Mouse (Mus musculus) hindbrain, embryonic 11.5 days (tissue): ENCODE results near the gene Ica1. TPM values are rescaled to one million over a fixed set of nuclear protein-coding genes. Genes with fewer than 3 reads are reported as not detected.

Experiments
- ATAC-seq: fragments of 200-750 bp; cut with Nextera tagmentation; 2 replicates; pipeline ENCODE4 v1.8.0; 2017; ENCODE audit warnings: mild to moderate bottlenecking, moderate TSS enrichment, moderate library complexity; ENCODE audit not compliant: low FRiP score
- DNase-seq: peaks from one replicate; pipeline ENCODE4 v3.0.0-alpha.2; 2015; ENCODE audit warnings: low spot score
- H3K27ac ChIP-seq: fragments of 300-500 bp; sonication (generic); 2 replicates; pipeline ENCODE4 v1.5.1; 2014; ENCODE audit warnings: mild to moderate bottlenecking, low read depth, low read length
- H3K27me3 ChIP-seq: fragments of 300-500 bp; sonication (generic); 2 replicates; pipeline ENCODE4 v1.6.1; 2014; ENCODE audit warnings: mild to moderate bottlenecking, low read length, moderate library complexity, mixed read lengths; ENCODE audit not compliant: control insufficient read depth, insufficient read depth
- H3K36me3 ChIP-seq: fragments of 300-500 bp; sonication (generic); 2 replicates; pipeline ENCODE4 v1.6.1; 2014; ENCODE audit warnings: mild to moderate bottlenecking, low read length, moderate library complexity, mixed read lengths; ENCODE audit not compliant: control insufficient read depth, insufficient read depth
- H3K4me1 ChIP-seq: fragments of 300-500 bp; sonication (generic); replicated peaks from 2 replicates; pipeline ENCODE4 v1.6.1; 2014; ENCODE audit warnings: low read length, mixed read lengths; ENCODE audit not compliant: control insufficient read depth, insufficient read depth
- H3K4me2 ChIP-seq: fragments of 300-500 bp; sonication (generic); replicated peaks from 2 replicates; pipeline ENCODE4 v1.6.1; 2014; ENCODE audit warnings: mild to moderate bottlenecking, low read depth, low read length
- H3K4me3 ChIP-seq: fragments of 300-500 bp; sonication (generic); 2 replicates; pipeline ENCODE4 v1.5.1; 2014; ENCODE audit warnings: low read depth, low read length
- H3K9ac ChIP-seq: fragments of 300-500 bp; sonication (generic); 2 replicates; pipeline ENCODE4 v1.6.1; 2014; ENCODE audit warnings: low read depth, low read length
- H3K9me3 ChIP-seq: fragments of 300-500 bp; sonication (generic); 2 replicates; pipeline ENCODE4 v1.6.1; 2016; ENCODE audit warnings: low read length; ENCODE audit not compliant: control insufficient read depth
- WGBS: fragments of 180-500 bp; shearing (Covaris S2); extraction: QIAGEN DNeasy Blood & Tissue Kit; methylation state at CpG from one replicate; pipeline ENCODE4 v1.1.7; 2014; 5-methylcytosine and 5-hydroxymethylcytosine counted together
- polyA plus RNA-seq: library from polyadenylated mRNA; unstranded; fragments of >200 nt; fragmentation: Nextera tagmentation; extraction: Ambion mirVana; gene quantifications from 2 replicates; pipeline ENCODE4 v1.2.1, GENCODE M21; 2014

Gene Ica1
- polyA plus RNA-seq, 1 experiment from 2014 or later = 23.3 TPM

DNA sequence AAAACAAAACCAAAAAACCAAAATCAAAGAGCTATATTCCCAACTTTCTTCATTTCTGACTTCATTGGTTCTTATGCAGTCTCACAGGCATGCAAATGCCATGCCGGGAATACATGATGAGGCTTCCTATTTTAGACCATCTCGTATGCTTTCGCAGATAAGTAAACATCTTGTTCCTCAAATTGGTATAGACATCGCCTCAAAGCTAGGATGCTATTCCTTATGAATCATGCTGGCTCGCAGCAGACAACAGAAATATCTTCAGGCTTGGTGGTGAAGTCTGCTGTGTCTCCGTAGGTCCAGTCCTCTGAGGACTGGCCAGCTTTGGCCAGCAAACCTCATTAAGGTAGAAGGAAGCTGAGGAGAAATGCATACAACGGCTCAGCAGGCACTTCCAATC is 60.3 kb downstream of the Ica1 start:
- Histone ChIP-seq H3K4me3 (no peak overlapping the region), H3K36me3 (no peaks in the 10 kb centered on the region), H3K27me3 (no peaks in the 10 kb centered on the region), H3K4me2 (no peak overlapping the region), H3K9me3 (no peaks in the 10 kb centered on the region), H3K4me1 (no peaks in the 10 kb centered on the region), H3K27ac (no peak overlapping the region), H3K9ac (no peak overlapping the region)
- no peak for DNase-seq
- WGBS = 91% methylated on average over 7 of the region's 7 CpGs
- ATAC-seq = no peak

DNA sequence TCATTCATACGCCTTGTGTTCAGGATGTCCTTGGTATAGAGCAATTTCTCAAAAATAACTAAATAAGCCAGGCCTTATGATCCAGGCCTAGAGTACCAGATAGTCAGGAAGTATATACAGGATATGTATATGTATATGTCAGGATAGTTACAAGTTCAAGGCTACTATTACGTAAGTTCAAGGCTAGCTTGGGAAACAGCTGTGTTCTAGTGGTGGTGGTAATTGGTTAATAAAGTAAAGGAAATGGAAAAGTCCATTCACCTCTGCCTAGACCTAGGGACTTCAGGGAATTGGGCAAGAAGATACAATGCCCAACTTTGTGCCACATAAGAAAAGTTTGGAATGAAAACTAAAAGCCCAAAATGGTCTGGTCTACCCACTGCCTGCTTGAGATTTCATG is 61.7 kb downstream of the Ica1 start:
- DNase-seq (no peak), ATAC-seq (no peak)
- no peak overlapping the region for H3K9ac ChIP-seq
- 93% methylated on average over 2 of the region's 2 CpGs for WGBS
- H3K27ac ChIP-seq = no peak overlapping the region
- H3K9me3 ChIP-seq = no peaks in the 10 kb centered on the region
- no peaks in the 10 kb centered on the region for H3K36me3 ChIP-seq
- no peak overlapping the region for H3K4me2 ChIP-seq
- no peaks in the 10 kb centered on the region for H3K27me3 ChIP-seq
- no peaks in the 10 kb centered on the region for H3K4me1 ChIP-seq
- no peak overlapping the region for H3K4me3 ChIP-seq

DNA sequence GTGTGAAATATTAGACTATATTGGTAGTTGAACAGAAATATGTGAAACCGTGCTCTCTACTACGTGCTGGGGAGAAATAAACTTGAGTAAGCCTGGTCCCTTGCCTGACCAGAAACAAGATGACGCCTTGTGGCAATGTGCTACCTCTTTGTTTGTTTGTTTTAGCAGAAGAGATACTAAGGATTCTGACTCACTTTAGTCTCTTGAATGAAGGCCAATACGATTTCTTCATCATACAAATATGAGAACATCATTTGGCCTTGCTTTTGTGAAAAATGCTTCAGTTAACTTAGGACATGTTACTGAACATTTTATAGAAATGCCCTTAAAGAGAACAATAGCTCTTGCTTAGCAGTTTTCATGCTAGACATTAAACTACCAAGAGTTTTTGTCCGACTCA is 67.0 kb downstream of the Ica1 start:
- H3K4me1 ChIP-seq = no peaks in the 10 kb centered on the region

DNA sequence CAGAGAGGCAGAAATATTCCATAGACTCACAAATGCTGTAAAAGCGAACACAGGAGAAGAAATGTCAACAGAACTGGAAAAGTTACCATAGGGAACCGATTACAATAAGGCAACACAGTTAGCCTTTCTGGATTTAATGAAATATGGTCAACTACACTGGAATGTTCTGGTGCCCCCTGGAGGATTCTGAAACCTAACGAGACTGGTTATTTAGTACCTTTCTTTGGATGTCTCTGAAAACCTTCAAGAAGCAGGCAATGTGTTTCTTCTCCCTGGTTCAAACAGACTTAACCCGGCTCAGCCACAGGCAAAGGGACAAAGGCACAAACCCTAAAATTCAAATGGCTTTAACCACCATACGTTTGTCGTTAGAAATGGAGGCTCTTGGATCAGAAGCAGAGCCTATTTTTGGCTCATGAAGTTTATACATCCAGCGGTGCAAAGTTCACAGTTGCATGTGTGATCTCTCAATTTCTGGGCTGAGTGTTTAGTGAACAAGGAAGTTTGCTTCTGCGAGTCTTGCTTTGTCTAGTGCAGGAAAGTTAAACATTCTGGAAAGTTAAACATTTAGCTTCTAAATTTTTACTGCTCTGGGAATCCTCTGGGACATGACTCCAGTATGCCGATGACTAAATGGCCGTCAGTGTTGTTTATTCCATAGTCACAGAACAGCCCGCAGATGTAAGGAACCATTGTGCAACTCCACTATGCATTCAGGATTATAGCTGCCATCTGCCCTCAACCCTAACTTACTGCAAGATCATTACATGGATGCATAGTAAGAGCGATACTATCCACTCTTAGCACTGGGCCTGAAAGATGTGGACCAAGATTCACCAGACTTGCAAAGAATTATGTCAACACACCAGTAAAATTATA is 83.4 kb downstream of the Ica1 start:
- H3K9me3 ChIP-seq = no peaks in the 10 kb centered on the region
- H3K27me3 ChIP-seq = no peaks in the 10 kb centered on the region
- no peak for ATAC-seq
- peaks cover 3% of the 10 kb centered on the region; the same call in 1 of the 2 replicates for H3K4me1 ChIP-seq
- H3K4me2 ChIP-seq = no peak overlapping the region
- no peak overlapping the region for H3K9ac ChIP-seq
- H3K27ac ChIP-seq = no peak overlapping the region; the same call in 1 of the 2 replicates
- 73% methylated on average over 12 of the region's 12 CpGs for WGBS
- peak; percentile 29 for DNase-seq
- no peak overlapping the region for H3K4me3 ChIP-seq
- no peaks in the 10 kb centered on the region for H3K36me3 ChIP-seq

More for the DNA sequence above, 67.0 kb downstream of the Ica1 start:
- Histone ChIP-seq H3K27me3 (no peaks in the 10 kb centered on the region), H3K4me3 (no peak overlapping the region), H3K36me3 (no peaks in the 10 kb centered on the region), H3K4me2 (no peak overlapping the region), H3K9ac (no peak overlapping the region), H3K9me3 (no peaks in the 10 kb centered on the region), H3K27ac (no peak overlapping the region)
- no peak for DNase-seq
- no peak for ATAC-seq
- 87% methylated on average over 5 of the region's 5 CpGs for WGBS

DNA sequence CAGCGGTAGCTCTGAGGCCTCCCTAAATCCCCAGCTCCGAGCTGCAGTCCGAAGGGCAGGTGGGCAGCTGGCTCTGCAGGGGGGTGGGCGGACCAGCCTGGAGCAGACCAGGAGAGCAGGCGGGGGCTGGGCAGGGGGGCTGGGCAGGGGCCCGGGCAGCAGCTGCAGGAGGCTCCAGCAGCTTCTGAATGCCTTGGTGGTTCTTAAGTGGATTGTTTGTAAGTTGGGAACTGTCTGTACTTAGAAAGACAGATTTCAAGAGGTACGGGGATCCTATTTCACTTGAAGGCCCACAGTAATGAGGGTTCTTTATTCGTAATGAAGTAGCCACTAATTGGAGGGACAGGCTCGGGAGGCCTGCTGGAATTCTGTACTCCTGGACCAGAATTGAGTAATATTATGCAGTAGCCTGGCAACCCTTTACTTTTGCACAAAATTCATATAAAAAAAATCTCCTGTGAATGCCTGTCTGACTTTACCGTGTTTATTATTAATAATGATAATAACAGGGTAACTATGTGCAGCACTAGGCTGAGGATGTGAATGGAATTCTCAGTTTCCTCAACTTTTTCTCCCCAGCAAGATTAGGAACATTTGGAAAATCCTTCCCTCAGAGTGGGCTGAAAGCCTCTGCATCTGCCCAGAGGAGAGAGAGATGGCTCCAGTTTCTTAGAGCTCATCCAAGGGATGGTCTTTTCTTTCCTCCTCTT is 84.2 kb downstream of the Ica1 start:
- ATAC-seq = peak; percentile 92
- Histone ChIP-seq H3K27me3 (no peaks in the 10 kb centered on the region), H3K4me1 (peaks cover 3% of the 10 kb centered on the region; the same call in 1 of the 2 replicates), H3K9me3 (no peaks in the 10 kb centered on the region), H3K36me3 (no peaks in the 10 kb centered on the region), H3K4me3 (no peak overlapping the region), H3K4me2 (no peak overlapping the region), H3K9ac (no peak overlapping the region), H3K27ac (peak overlapping the region; percentile 42; the same call in 1 of the 2 replicates)
- WGBS = 15% methylated on average over 10 of the region's 10 CpGs
- peak; percentile 25 for DNase-seq

DNA sequence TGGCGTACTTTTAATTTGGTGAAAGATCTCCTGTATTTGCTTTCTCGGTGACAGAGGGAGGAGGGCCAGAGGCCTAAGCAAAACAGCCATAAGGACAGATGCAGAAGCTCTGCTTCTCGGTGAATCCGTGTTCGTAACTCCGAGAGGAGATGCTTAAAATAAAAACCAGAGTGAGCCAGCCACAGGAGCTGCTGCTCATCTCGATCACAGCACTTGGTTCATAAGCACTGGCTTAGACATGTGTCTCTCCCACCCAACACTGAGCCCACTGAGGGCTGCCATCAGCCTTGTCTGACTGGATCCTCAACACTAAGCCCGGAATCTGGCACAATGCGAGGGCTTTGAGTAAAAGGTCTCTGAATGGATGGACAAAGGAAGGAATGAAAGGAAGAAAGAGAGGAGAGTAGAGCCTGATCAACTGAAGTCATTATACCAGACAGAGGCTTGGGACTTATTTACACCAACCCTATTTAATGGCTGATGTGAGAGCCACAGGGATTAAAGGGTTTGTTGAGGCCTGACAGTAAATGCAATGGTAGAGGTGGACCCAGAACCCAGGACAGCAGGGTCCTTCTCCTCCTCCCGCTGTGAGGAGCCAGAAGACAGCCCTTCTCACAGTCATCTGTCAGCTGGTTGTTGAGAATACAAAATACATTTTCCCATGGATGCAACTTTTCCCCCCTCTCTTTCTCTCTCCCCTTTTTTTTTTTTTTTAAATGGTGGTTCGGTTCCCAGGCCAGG is 85.0 kb downstream of the Ica1 start:
- 42% methylated on average over 11 of the region's 11 CpGs for WGBS
- Histone ChIP-seq H3K27ac (peak overlapping the region; percentile 42; the same call in 1 of the 2 replicates), H3K27me3 (no peaks in the 10 kb centered on the region), H3K4me1 (peaks cover 3% of the 10 kb centered on the region; the same call in 1 of the 2 replicates), H3K9ac (0 out of 2 replicates have a peak overlapping the region, but pooled peaks have one; percentile 15), H3K36me3 (no peaks in the 10 kb centered on the region), H3K4me3 (no peak overlapping the region), H3K9me3 (no peaks in the 10 kb centered on the region), H3K4me2 (no peak overlapping the region)
- ATAC-seq (peak; percentile 48), DNase-seq (peak; percentile 7)

DNA sequence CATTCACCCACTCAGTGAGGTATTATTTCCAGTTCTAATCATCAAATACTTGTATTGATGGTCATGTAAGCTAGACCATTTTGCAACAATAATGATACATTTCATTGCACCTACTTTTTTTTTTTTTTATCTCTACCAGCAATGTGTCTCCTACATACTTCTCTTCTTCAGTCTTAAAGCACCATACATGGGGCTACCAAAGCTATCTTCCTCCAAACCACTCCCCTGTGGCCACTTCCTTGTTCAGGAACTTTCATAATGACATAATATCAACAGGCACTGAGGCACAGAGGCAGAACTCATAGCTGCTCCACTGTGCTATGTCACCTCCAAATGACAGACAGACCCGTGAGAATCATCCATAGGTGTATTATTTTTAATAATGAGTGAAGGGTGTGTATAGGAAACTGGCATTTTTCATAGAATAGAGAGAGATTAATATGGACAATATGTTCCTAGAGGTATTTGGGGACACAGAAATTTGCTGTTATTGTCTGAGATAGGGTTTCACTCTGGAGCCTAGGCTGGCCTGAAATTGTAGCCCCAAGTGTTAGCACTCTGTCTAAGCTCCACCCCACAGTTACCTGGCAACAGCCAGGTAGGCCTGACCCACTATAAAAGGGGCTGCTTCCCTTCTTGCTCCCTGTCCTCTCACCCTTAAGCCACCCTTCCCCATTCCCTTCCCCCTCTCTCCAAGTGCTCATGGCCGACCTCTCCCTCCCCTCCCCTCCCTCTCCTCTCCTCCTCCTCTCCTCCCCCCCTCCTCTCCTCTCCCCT is 86.9 kb downstream of the Ica1 start:
- 65% methylated on average over 2 of the region's 2 CpGs for WGBS
- no peaks in the 10 kb centered on the region for H3K27me3 ChIP-seq
- ATAC-seq (no peak), DNase-seq (no peak)
- no peak overlapping the region for H3K4me2 ChIP-seq
- H3K9ac ChIP-seq = no peak overlapping the region
- H3K27ac ChIP-seq = no peak overlapping the region
- peaks cover 3% of the 10 kb centered on the region; the same call in 1 of the 2 replicates for H3K4me1 ChIP-seq
- H3K36me3 ChIP-seq = no peaks in the 10 kb centered on the region
- no peaks in the 10 kb centered on the region for H3K9me3 ChIP-seq
- no peak overlapping the region for H3K4me3 ChIP-seq

DNA sequence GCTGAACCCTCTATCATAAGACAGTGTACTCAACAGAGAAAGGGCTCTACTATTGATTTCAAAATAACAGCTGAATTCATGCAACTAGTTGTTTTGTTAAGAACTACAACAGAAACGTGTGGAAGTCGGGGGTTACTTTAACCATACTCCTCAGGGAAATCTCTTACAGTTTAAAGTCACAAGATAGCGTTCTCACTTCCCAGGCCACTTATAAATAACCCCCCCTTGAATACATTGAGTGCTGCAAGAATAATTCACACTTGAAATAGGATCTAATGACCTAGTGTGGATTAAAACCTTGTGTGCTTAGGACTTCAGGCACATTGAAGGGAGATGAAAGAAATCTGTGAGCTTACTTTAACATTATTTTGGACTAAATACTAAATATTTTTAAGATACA is 87.8 kb downstream of the Ica1 start:
- no peak for DNase-seq

More for the DNA sequence above, 87.8 kb downstream of the Ica1 start:
- no peak overlapping the region for H3K9ac ChIP-seq
- H3K36me3 ChIP-seq = no peaks in the 10 kb centered on the region
- WGBS = 68% methylated on average over 3 of the region's 3 CpGs
- no peak overlapping the region for H3K27ac ChIP-seq
- peaks cover 3% of the 10 kb centered on the region; the same call in 1 of the 2 replicates for H3K4me1 ChIP-seq
- no peak overlapping the region for H3K4me2 ChIP-seq
- H3K4me3 ChIP-seq = no peak overlapping the region
- no peaks in the 10 kb centered on the region for H3K9me3 ChIP-seq
- ATAC-seq = no peak
- no peaks in the 10 kb centered on the region for H3K27me3 ChIP-seq
